Mouse (Mus musculus) bone marrow macrophage, adult 2 months (primary cell): Measurements from ENCODE around the gene Ppfia4.

Experiments used
- CTCF ChIP-seq: IDR thresholded peaks from 2 replicates; pipeline ENCODE4 v1.5.1; 2012; ENCODE audit warnings: low read depth, mild to moderate bottlenecking, low read length, moderate library complexity
- POLR2A ChIP-seq: IDR thresholded peaks from 2 replicates; pipeline ENCODE4 v1.6.1; 2012; ENCODE audit warnings: mild to moderate bottlenecking, low read depth, low read length, borderline replicate concordance

GRCm38 (mm10) chr1:134318261-134318660 lies 14.5 kb downstream of the Ppfia4 start:
- TF ChIP-seq CTCF (no peak), POLR2A (no peak)
